Mouse (Mus musculus): ENCODE data around the gene Phf11d.
"Not testable (repeated sequence)": the region's sequence is repeated elsewhere in the genome, so short reads cannot be mapped to it uniquely, and the experiment has no call there.

Phf11d gene

GRCm38 (mm10) chr14:59365244-59365644 lies at the start of gene Phf11d:
Gene Phf11d, minus strand, starts transcription at chr14:59365470.
- no peak for DNase-seq (ENCODE audit: extremely low spot score)

- DNase-seq (ENCODE audit: extremely low spot score), result not testable (repeated sequence)
Observed at GRCm38 (mm10) chr14:59414979-59415378, 49.7 kb upstream of the Phf11d start.

- DNase-seq (ENCODE audit: extremely low spot score), result no peak
Observed at GRCm38 (mm10) chr14:59396999-59397398, 31.7 kb upstream of the Phf11d start.

GRCm38 (mm10) chr14:59395281-59395680 lies 30.0 kb upstream of the Phf11d start, which contains the start of gene Phf11c:
Gene Phf11c, minus strand, starts transcription at chr14:59395381.
- DNase-seq (ENCODE audit: extremely low spot score), result no peak

- not testable (repeated sequence) for DNase-seq (ENCODE audit: extremely low spot score)
Observed at GRCm38 (mm10) chr14:59390181-59390580, 24.9 kb upstream of the Phf11d start.

- no peak for DNase-seq (ENCODE audit: extremely low spot score)
Observed at GRCm38 (mm10) chr14:59389532-59389931, 24.3 kb upstream of the Phf11d start.

- DNase-seq (ENCODE audit: extremely low spot score), result no peak
Observed at GRCm38 (mm10) chr14:59370348-59371068, 5.2 kb upstream of the Phf11d start.

GRCm38 (mm10) chr14:59366386-59367105 lies 1.3 kb upstream of the Phf11d start:
- DNase-seq (ENCODE audit: extremely low spot score), result no peak

- DNase-seq (ENCODE audit: extremely low spot score), result not testable (repeated sequence)
Observed at GRCm38 (mm10) chr14:59341189-59341588, 24.1 kb downstream of the Phf11d start, which contains the start of gene Phf11b. Gene Phf11b, minus strand, starts transcription at chr14:59341351.

- no peak for DNase-seq (ENCODE audit: extremely low spot score)
Observed at GRCm38 (mm10) chr14:59339541-59339940, 25.7 kb downstream of the Phf11d start.

- not testable (repeated sequence) for DNase-seq (ENCODE audit: extremely low spot score)
Observed at GRCm38 (mm10) chr14:59336056-59336455, 29.2 kb downstream of the Phf11d start.

GRCm38 (mm10) chr14:59330499-59330898 lies 34.8 kb downstream of the Phf11d start:
- peak; percentile 20 for DNase-seq (ENCODE audit: extremely low spot score)

GRCm38 (mm10) chr14:59319970-59320369 lies 45.3 kb downstream of the Phf11d start:
- DNase-seq (ENCODE audit: extremely low spot score), result not testable (repeated sequence)

- DNase-seq (ENCODE audit: extremely low spot score), result not testable (repeated sequence)
Observed at GRCm38 (mm10) chr14:59319036-59319435, 46.2 kb downstream of the Phf11d start.
